Mouse (Mus musculus): ENCODE measurements around the gene Tff2.

DNA sequence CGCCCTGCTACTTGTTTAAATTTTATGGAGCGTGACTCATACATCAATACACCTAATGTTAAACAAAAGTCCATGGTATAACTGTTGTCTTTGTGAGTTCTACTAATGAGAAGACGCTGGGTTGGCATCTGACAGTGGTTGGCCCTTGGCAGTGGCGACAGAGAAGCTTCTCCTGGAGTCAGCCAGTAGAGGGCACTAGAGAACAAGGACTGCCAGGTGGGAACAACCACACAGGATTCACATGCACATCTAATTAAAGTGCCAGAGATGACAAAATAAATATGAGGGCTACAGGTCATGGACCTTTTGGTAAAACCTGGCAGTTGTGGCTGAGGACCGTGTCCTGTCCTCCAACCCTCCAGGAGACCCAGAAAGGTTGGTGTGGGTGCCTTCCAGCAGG is 5.7 kb downstream of the Tff2 start:
- TF ChIP-seq POLR2A (IDR thresholded peaks at IDR 0.05; ENCODE audit: control insufficient read depth, extremely low read depth, insufficient read depth, low read length, poor library complexity) (no peak), CTCF (IDR thresholded peaks at IDR 0.05; ENCODE audit: borderline replicate concordance, control insufficient read depth, extremely low read depth, insufficient read depth, low read length, poor library complexity) (peak; percentile 71; the same call in 1 of the 2 replicates)

All from thymus, adult 2 months (tissue).